9 mouse cellular contexts compared by ENCODE assay signal in genomic region chr16:8406708-8407107, GRCm38 (mm10). TPM values are rescaled to one million over a fixed set of nuclear protein-coding genes. Genes with fewer than 3 reads are reported as not detected.
DNase-seq lines count a peak whose midpoint lies in the region; ATAC-seq lines count a peak whose summit lies in the region.
"Had no signal": no experiment of that assay in that cellular context is flagged by ENCODE, and none has a peak within 500 bp of the region (broad histone marks: within the 10 kb centered on the region; RNA-seq: fewer than 3 reads in every experiment).

No protein-coding gene starts in this region.

- peak; percentile 68 for DNase-seq in hindbrain, embryonic 10.5 days (ENCODE audit: low spot score)
- peak; percentile 81 for DNase-seq in adrenal gland, postnatal 14 days
- DNase-seq in left cerebral cortex, postnatal 14 days (ENCODE audit: low spot score in 2 of 2) = peak; percentile 54 to 78
- DNase-seq in mesoderm, embryonic 11.5 days (ENCODE audit: low read depth, low spot score) = peak; percentile 84
- DNase-seq in spleen, postnatal 10 days (ENCODE audit: low spot score in 2 of 2) = peak; percentile 29 to 75

- H3K27me3 ChIP-seq in hindbrain, embryonic 10.5 days (ENCODE audit: insufficient read depth, poor library complexity, severe bottlenecking) = peaks cover 38% of the 10 kb centered on the region
- H3K27me3 ChIP-seq in hindbrain, embryonic 16.5 days (replicated peaks; ENCODE audit: control insufficient read depth, insufficient read depth, low read length) = peaks cover 3% of the 10 kb centered on the region; the same call in 1 of the 2 replicates
- peaks cover 33% of the 10 kb centered on the region for H3K27me3 ChIP-seq in embryonic facial prominence, embryonic 13.5 days
- peaks cover 37% of the 10 kb centered on the region for H3K27me3 ChIP-seq in hindbrain, embryonic 13.5 days

- ATAC-seq in hindbrain, embryonic 16.5 days = no peak
- ATAC-seq in embryonic facial prominence, embryonic 13.5 days (ENCODE audit: insufficient number of reproducible peaks, insufficient read depth, low FRiP score, low TSS enrichment, low read depth) = no peak
- ATAC-seq in hindbrain, embryonic 13.5 days (ENCODE audit: low FRiP score) = peak; percentile 61; the same call in 1 of the 2 replicates

- no peaks in the 10 kb centered on the region for H3K9me3 ChIP-seq in hindbrain, embryonic 10.5 days
- H3K9me3 ChIP-seq in hindbrain, embryonic 16.5 days (ENCODE audit: control insufficient read depth, low read length) = no peaks in the 10 kb centered on the region
- no peaks in the 10 kb centered on the region for H3K9me3 ChIP-seq in embryonic facial prominence, embryonic 13.5 days
- H3K9me3 ChIP-seq in hindbrain, embryonic 13.5 days = no peaks in the 10 kb centered on the region
- H3K9me3 ChIP-seq: embryonic facial prominence, embryonic 15.5 days had no signal

- intact Hi-C loops in left cerebral cortex, postnatal 14 days (cut with DNase I) = loop anchor here (2.0 to 10.0 kb wide), 2 partner anchors 270 to 468 kb away; no protein-coding TSS in a partner anchor

- no peaks in the 10 kb centered on the region for H3K36me3 ChIP-seq in hindbrain, embryonic 10.5 days
- H3K36me3 ChIP-seq in hindbrain, embryonic 16.5 days (ENCODE audit: control insufficient read depth, insufficient read depth, low read length) = no peaks in the 10 kb centered on the region
- H3K36me3 ChIP-seq in embryonic facial prominence, embryonic 13.5 days = no peaks in the 10 kb centered on the region
- H3K36me3 ChIP-seq in hindbrain, embryonic 13.5 days = no peaks in the 10 kb centered on the region
- H3K36me3 ChIP-seq: embryonic facial prominence, embryonic 15.5 days had no signal

- H3K4me3 ChIP-seq in hindbrain, embryonic 10.5 days = no peak overlapping the region
- H3K4me3 ChIP-seq in hindbrain, embryonic 16.5 days (ENCODE audit: low read length) = no peak overlapping the region
- H3K4me3 ChIP-seq in embryonic facial prominence, embryonic 13.5 days = no peak overlapping the region
- no peak overlapping the region for H3K4me3 ChIP-seq in hindbrain, embryonic 13.5 days
- H3K4me3 ChIP-seq: embryonic facial prominence, embryonic 15.5 days had no signal

- H3K4me2 ChIP-seq in hindbrain, embryonic 16.5 days (ENCODE audit: low read length) = no peak overlapping the region
- H3K4me2 ChIP-seq in embryonic facial prominence, embryonic 13.5 days = peak overlapping the region; percentile 14; the same call in 1 of the 2 replicates
- no peak overlapping the region for H3K4me2 ChIP-seq in hindbrain, embryonic 13.5 days
- H3K4me2 ChIP-seq: embryonic facial prominence, embryonic 15.5 days had no signal

- peaks cover 14% of the 10 kb centered on the region for H3K4me1 ChIP-seq in hindbrain, embryonic 10.5 days (replicated peaks)
- H3K4me1 ChIP-seq in hindbrain, embryonic 16.5 days (ENCODE audit: control insufficient read depth, insufficient read depth, low read depth, low read length) = no peaks in the 10 kb centered on the region; the same call in 1 of the 2 replicates
- H3K4me1 ChIP-seq in embryonic facial prominence, embryonic 13.5 days = peaks cover 4% of the 10 kb centered on the region; the same call in 1 of the 2 replicates
- H3K4me1 ChIP-seq in hindbrain, embryonic 13.5 days (replicated peaks) = 0 out of 2 replicates have a peak, but pooled peaks cover 8% of the 10 kb centered on the region
- H3K4me1 ChIP-seq: embryonic facial prominence, embryonic 15.5 days had no signal

- no peak overlapping the region for H3K9ac ChIP-seq in hindbrain, embryonic 16.5 days (ENCODE audit: low read depth, low read length)
- 0 out of 2 replicates have a peak overlapping the region, but pooled peaks have one; percentile 21 for H3K9ac ChIP-seq in embryonic facial prominence, embryonic 13.5 days
- H3K9ac ChIP-seq in hindbrain, embryonic 13.5 days = no peak overlapping the region
- H3K9ac ChIP-seq: embryonic facial prominence, embryonic 15.5 days had no signal

- no peak overlapping the region for H3K27ac ChIP-seq in hindbrain, embryonic 10.5 days
- no peak overlapping the region for H3K27ac ChIP-seq in hindbrain, embryonic 16.5 days (ENCODE audit: low read depth, low read length)
- H3K27ac ChIP-seq in embryonic facial prominence, embryonic 13.5 days = no peak overlapping the region
- no peak overlapping the region for H3K27ac ChIP-seq in hindbrain, embryonic 13.5 days
- H3K27ac ChIP-seq: embryonic facial prominence, embryonic 15.5 days had no signal

- whole genome bisulfite sequencing in hindbrain, embryonic 10.5 days = 2% methylated on average over 6 of the region's 6 CpGs
- WGBS in hindbrain, embryonic 16.5 days = 0% methylated on average over 6 of the region's 6 CpGs
- WGBS in embryonic facial prominence, embryonic 13.5 days = 0% methylated on average over 6 of the region's 6 CpGs
- under 1% methylated on average over 6 of the region's 6 CpGs for WGBS in hindbrain, embryonic 13.5 days

RNA-seq across cellular contexts. Expression of gene Tmem114, which starts 18.2 kb away (rescaled TPM):
- 0.19 TPM in 1 of 2 replicates, not detected in the other for polyA plus RNA-seq in hindbrain, embryonic 10.5 days (2016; fragmentation: Nextera tagmentation; extraction: Ambion mirVana)
- polyA plus RNA-seq in hindbrain, embryonic 16.5 days (2015; fragmentation: Nextera tagmentation; extraction: Ambion mirVana) = 1.2 and 1.6 TPM in 2 replicates
- 0.26 TPM in 1 of 2 replicates, not detected in the other for total RNA-seq in adrenal gland, postnatal 14 days (2021)
- polyA plus RNA-seq in embryonic facial prominence, embryonic 13.5 days (2015; fragmentation: Nextera tagmentation; extraction: Ambion mirVana) = not detected in 2 replicates
- 0.23 and 0.45 TPM in 2 replicates for polyA plus RNA-seq in hindbrain, embryonic 13.5 days (2015; fragmentation: Nextera tagmentation; extraction: Ambion mirVana)
- total RNA-seq in left cerebral cortex, postnatal 14 days (2021) = 1 to 10 TPM; 3.7 to 4.9 TPM
- polyA plus RNA-seq: embryonic facial prominence, embryonic 15.5 days had no signal
